Mouse (Mus musculus) hindbrain, embryonic 13.5 days (tissue): ENCODE measurements around the gene Keap1. TPM values are rescaled to one million over a fixed set of nuclear protein-coding genes. Genes with fewer than 3 reads are reported as not detected.

ENCODE experiments used
- ATAC-seq: fragments of 200-750 bp; cut with Nextera tagmentation; 2 replicates; pipeline ENCODE4 v1.8.0; 2017; ENCODE audit warnings: moderate TSS enrichment; ENCODE audit not compliant: low FRiP score
- H3K27ac ChIP-seq: fragments of 300-500 bp; sonication (generic); 2 replicates; pipeline ENCODE4 v1.5.1; 2015; ENCODE audit warnings: inconsistent platforms, mild to moderate bottlenecking, moderate library complexity
- H3K27me3 ChIP-seq: fragments of 300-500 bp; sonication (generic); 2 replicates; pipeline ENCODE4 v1.6.1; 2015; ENCODE audit warnings: mild to moderate bottlenecking, inconsistent platforms
- H3K36me3 ChIP-seq: fragments of 300-500 bp; sonication (generic); 2 replicates; pipeline ENCODE4 v1.6.1; 2015; ENCODE audit warnings: mild to moderate bottlenecking, inconsistent platforms
- H3K4me1 ChIP-seq: fragments of 300-500 bp; sonication (generic); replicated peaks from 2 replicates; pipeline ENCODE4 v1.6.1; 2015; ENCODE audit warnings: inconsistent platforms
- H3K4me2 ChIP-seq: fragments of 300-500 bp; sonication (generic); 2 replicates; pipeline ENCODE4 v1.6.1; 2015; ENCODE audit warnings: inconsistent platforms, mild to moderate bottlenecking, moderate library complexity
- H3K4me3 ChIP-seq: fragments of 300-500 bp; sonication (generic); 2 replicates; pipeline ENCODE4 v1.5.1; 2015; ENCODE audit warnings: mild to moderate bottlenecking, inconsistent platforms
- H3K9ac ChIP-seq: fragments of 300-500 bp; sonication (generic); 2 replicates; pipeline ENCODE4 v1.6.1; 2015; ENCODE audit warnings: mild to moderate bottlenecking, inconsistent platforms
- H3K9me3 ChIP-seq: fragments of 300-500 bp; sonication (generic); 2 replicates; pipeline ENCODE4 v1.6.1; 2016; ENCODE audit warnings: inconsistent platforms
- WGBS: fragments of 180-500 bp; shearing (Covaris S2); methylation state at CpG from one replicate; pipeline ENCODE4 v1.1.7; 2015; 5-methylcytosine and 5-hydroxymethylcytosine counted together
- polyA plus RNA-seq: library from polyadenylated mRNA; unstranded; fragments of >200 nt; fragmentation: Nextera tagmentation; extraction: Ambion mirVana; gene quantifications from 2 replicates; pipeline ENCODE4 v1.2.1, GENCODE M21; 2015

Gene Keap1
- polyA plus RNA-seq, 1 experiment from 2014 or later, result 61.8 TPM

DNA sequence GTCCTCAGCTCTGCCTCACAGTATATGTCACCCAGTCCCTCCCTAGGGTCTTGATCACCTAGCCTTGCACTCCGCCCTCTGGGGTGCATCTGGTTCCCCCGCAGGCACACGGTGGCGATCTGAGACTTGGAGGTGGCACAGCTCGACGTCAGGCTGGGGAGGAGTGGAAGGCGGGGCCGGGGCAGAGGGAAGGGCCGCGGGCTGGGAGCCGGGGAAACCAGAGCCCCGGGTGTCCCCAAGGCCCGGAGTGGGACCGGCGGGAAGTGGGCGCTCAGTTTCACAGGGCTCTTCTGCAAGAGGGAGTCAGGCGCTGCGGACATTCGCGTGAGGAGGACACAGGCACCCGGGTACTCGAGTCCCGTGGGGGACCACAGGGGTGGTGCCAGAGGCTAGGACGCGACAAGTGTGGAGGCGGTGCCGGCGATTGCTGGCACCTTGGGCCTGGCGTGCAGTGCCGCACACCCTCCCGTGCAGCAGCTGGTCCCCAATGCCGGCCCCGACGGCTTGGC is 55.2 kb downstream of the Keap1 start:
- H3K27me3 ChIP-seq, result peaks cover 74% of the 10 kb centered on the region
- peak overlapping the region; percentile 23 for H3K4me3 ChIP-seq
- H3K9ac ChIP-seq, result 0 out of 2 replicates have a peak overlapping the region, but pooled peaks have one; percentile 26
- no peak for ATAC-seq
- no peak overlapping the region for H3K27ac ChIP-seq
- H3K4me1 ChIP-seq, result peaks cover 12% of the 10 kb centered on the region
- no peaks in the 10 kb centered on the region for H3K36me3 ChIP-seq
- H3K4me2 ChIP-seq, result peak overlapping the region; percentile 43
- WGBS, result 6% methylated on average over 34 of the region's 34 CpGs
- no peaks in the 10 kb centered on the region for H3K9me3 ChIP-seq

DNA sequence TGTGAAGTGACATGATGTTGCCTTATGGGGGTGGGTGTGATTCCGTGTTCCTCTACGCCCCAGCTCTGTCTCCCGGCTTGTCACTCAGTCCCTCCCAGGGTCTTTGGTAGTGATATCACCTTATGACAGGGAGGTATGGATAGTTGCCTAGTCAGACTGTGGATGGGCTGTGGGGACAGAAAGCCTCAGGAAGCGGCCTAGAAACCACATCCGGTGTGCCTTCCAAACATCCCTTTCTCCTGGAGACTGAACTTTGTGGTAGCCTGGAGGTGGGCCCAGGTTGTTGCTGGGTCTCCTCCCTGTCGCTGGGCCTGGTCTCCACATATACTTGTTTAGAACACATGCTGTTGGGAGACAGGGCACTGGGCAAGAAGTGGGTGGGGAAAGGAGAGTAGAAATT is 55.7 kb downstream of the Keap1 start:
- H3K27me3 ChIP-seq, result peaks cover 74% of the 10 kb centered on the region
- no peak overlapping the region for H3K27ac ChIP-seq
- no peak for ATAC-seq
- H3K9ac ChIP-seq, result no peak overlapping the region
- H3K4me2 ChIP-seq, result no peak overlapping the region
- H3K9me3 ChIP-seq, result no peaks in the 10 kb centered on the region
- no peaks in the 10 kb centered on the region for H3K36me3 ChIP-seq
- H3K4me1 ChIP-seq, result peaks cover 12% of the 10 kb centered on the region
- WGBS, result 82% methylated on average over 6 of the region's 6 CpGs
- H3K4me3 ChIP-seq, result no peak overlapping the region

DNA sequence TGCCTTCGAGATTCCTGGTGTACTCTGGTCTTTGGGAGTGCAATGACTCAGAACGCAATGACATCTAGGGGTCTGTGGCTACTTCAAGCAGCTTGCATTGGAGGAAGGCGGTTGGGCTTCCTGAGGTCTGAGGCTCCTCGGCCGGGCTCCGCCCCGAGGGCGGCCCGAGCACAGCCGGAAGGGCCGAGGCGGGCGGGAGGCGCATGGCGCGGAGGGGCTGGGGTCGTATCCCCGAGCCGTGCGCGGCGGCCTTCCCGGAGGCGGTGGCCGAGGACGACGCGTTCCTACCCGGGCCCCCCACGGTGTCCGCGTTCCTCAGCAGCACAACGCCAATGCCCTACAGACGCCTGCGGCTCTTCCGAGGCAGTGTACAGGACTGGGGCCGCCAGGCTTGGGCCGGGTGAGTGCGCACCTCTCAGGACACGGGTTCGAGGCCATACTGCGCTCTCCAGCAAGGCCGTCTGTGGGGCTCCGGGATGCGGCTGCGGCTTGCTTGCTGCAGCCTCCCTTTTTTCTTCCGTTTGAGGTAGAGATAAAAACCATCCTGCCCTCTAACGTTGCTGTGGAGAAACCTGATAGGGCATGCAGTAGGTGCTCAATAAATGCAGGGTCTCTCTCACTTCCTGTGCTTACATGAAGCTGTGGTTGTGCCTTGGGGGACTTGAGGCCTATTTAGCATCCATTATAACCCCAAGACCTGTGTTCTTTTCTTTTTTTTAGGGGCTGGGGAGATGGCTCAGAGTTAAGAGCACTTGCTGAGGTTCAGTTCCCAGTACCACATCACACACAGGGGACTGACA is 57.5 kb downstream of the Keap1 start:
- 7% methylated on average over 48 of the region's 48 CpGs for WGBS

DNA sequence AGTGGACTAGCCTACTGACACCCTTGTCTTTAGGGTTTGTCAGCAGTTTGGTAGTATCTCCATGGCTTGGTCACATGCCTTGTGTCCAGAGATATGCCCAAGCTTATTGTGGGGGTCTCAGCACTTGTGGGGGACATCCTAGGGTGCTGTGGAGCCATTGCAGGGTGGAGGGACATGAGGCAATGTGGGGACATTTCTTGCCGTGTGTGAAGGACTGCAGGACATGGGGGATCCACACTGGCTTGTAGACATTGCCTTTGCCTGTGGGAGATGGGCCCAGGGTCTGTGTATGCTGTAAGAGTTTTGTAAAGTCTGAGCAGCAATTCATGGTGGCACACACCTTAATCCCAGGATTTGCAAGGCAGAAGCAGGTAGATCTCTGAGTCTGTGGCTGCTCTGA is 58.3 kb downstream of the Keap1 start:
- Histone ChIP-seq H3K9me3 (no peaks in the 10 kb centered on the region), H3K27me3 (peaks cover 63% of the 10 kb centered on the region), H3K27ac (no peak overlapping the region), H3K36me3 (no peaks in the 10 kb centered on the region), H3K9ac (no peak overlapping the region), H3K4me1 (peaks cover 12% of the 10 kb centered on the region), H3K4me2 (no peak overlapping the region), H3K4me3 (no peak overlapping the region)
- WGBS, result 76% methylated on average over 1 of the region's 1 CpGs
- no peak for ATAC-seq

More for the DNA sequence above, 57.5 kb downstream of the Keap1 start:
- no peak overlapping the region for H3K27ac ChIP-seq
- no peak for ATAC-seq
- H3K4me1 ChIP-seq, result peaks cover 12% of the 10 kb centered on the region
- no peak overlapping the region; the same call in 1 of the 2 replicates for H3K9ac ChIP-seq
- H3K9me3 ChIP-seq, result no peaks in the 10 kb centered on the region
- H3K4me2 ChIP-seq, result peak overlapping the region; percentile 37
- H3K4me3 ChIP-seq, result peak overlapping the region; percentile 20; the same call in 1 of the 2 replicates
- H3K36me3 ChIP-seq, result no peaks in the 10 kb centered on the region
- H3K27me3 ChIP-seq, result peaks cover 70% of the 10 kb centered on the region

DNA sequence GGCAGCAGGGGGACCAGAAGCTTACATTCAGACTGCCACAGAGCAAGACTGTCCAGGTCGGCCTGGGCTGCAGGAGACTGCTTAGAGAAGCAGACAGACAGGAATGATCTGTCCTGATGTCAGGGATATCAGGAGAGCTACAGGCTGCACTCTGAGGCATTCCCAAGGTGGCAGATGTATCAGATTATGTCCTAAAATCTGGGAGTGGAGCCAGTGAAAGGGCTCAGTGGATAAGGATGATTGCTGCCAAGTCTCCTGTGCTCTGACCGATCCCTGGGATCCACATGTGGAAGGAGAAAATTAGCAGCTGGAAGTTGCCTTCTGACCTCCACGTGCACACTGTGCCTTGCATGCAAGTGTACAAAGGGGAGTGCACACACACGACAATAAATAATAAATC is 58.8 kb downstream of the Keap1 start:
- no peak overlapping the region for H3K4me2 ChIP-seq
- H3K9ac ChIP-seq, result no peak overlapping the region
- no peak overlapping the region for H3K27ac ChIP-seq
- no peaks in the 10 kb centered on the region for H3K36me3 ChIP-seq
- peaks cover 12% of the 10 kb centered on the region for H3K4me1 ChIP-seq
- WGBS, result 75% methylated on average over 4 of the region's 4 CpGs
- H3K4me3 ChIP-seq, result no peak overlapping the region
- ATAC-seq, result no peak
- no peaks in the 10 kb centered on the region for H3K9me3 ChIP-seq
- peaks cover 58% of the 10 kb centered on the region for H3K27me3 ChIP-seq

Other genes with a start within 250 kb of the Keap1 start
- 98.2 and 104 TPM in 2 replicates for gene Mrpl4, start 236.6 kb downstream of the Keap1 start, polyA plus RNA-seq
- 3.4 and 4.4 TPM in 2 replicates for gene Icam1, start 223.4 kb downstream of the Keap1 start, polyA plus RNA-seq
- gene Icam4, start 210.0 kb downstream of the Keap1 start, polyA plus RNA-seq, result 0.21 TPM in 1 of 2 replicates, not detected in the other
- gene Icam5, start 207.3 kb downstream of the Keap1 start, polyA plus RNA-seq, result 0.58 and 0.80 TPM in 2 replicates
- gene Zglp1, start 172.3 kb downstream of the Keap1 start, polyA plus RNA-seq, result 0.92 and 1.9 TPM in 2 replicates
- gene Gm49373, start 166.3 kb downstream of the Keap1 start, polyA plus RNA-seq, result 1.9 and 2.4 TPM in 2 replicates
- gene Fdx1l, start 165.7 kb downstream of the Keap1 start, polyA plus RNA-seq, result 57.3 and 63.1 TPM in 2 replicates
- 0.92 and 2.8 TPM in 2 replicates for gene Gm38431, start 147.4 kb downstream of the Keap1 start, polyA plus RNA-seq
- gene Raver1, start 147.4 kb downstream of the Keap1 start, polyA plus RNA-seq, result 28.3 and 32.5 TPM in 2 replicates
- 12.4 and 12.8 TPM in 2 replicates for gene Tyk2, start 108.1 kb downstream of the Keap1 start, polyA plus RNA-seq
- 221 and 223 TPM in 2 replicates for gene Cdc37, start 89.4 kb downstream of the Keap1 start, polyA plus RNA-seq
- 17.6 and 18.8 TPM in 2 replicates for gene Pde4a, start 73.6 kb downstream of the Keap1 start, polyA plus RNA-seq
- gene S1pr5, start 9.1 kb upstream of the Keap1 start, polyA plus RNA-seq, result 2.8 and 3.4 TPM in 2 replicates
- 51.1 and 51.8 TPM in 2 replicates for gene Atg4d, start 25.9 kb upstream of the Keap1 start, polyA plus RNA-seq
- 16.3 and 17.1 TPM in 2 replicates for gene Kri1, start 48.6 kb upstream of the Keap1 start, polyA plus RNA-seq
- gene Cdkn2d, start 52.0 kb upstream of the Keap1 start, polyA plus RNA-seq, result 89.2 and 90.3 TPM in 2 replicates
- gene Ap1m2, start 73.0 kb upstream of the Keap1 start, polyA plus RNA-seq, result 0.62 and 0.71 TPM in 2 replicates
- gene Slc44a2, start 81.3 kb upstream of the Keap1 start, polyA plus RNA-seq, result 68.1 and 73.8 TPM in 2 replicates
- gene Ilf3, start 128.5 kb upstream of the Keap1 start, polyA plus RNA-seq, result 253 and 276 TPM in 2 replicates
- gene Qtrt1, start 172.5 kb upstream of the Keap1 start, polyA plus RNA-seq, result 50.6 and 54.0 TPM in 2 replicates
- 64.9 and 72.1 TPM in 2 replicates for gene Dnm2, start 185.5 kb upstream of the Keap1 start, polyA plus RNA-seq